Mouse (Mus musculus) embryonic facial prominence, embryonic 14.5 days (tissue): Measurements from ENCODE around the gene Hspb1. TPM values are rescaled to one million over a fixed set of nuclear protein-coding genes. Genes with fewer than 3 reads are reported as not detected.
A peak's percentile ranks its signal among the peaks of the same experiment; 100 is the strongest.

Experiments
- ATAC-seq: fragments of 200-750 bp; cut with Nextera tagmentation; 2 replicates; pipeline ENCODE4 v1.8.0; 2017; ENCODE audit warnings: low read depth, moderate number of reproducible peaks, moderate TSS enrichment
- DNase-seq: peaks from one replicate; pipeline ENCODE4 v3.0.0-alpha.2; 2015; ENCODE audit warnings: low spot score
- H3K27ac ChIP-seq: fragments of 300-500 bp; sonication (generic); replicated peaks from 2 replicates; pipeline ENCODE4 v1.5.1; 2014; ENCODE audit warnings: low read depth, mild to moderate bottlenecking, low read length, moderate library complexity
- H3K27me3 ChIP-seq: fragments of 300-500 bp; sonication (generic); replicated peaks from 2 replicates; pipeline ENCODE4 v1.6.1; 2014; ENCODE audit warnings: low read length; ENCODE audit not compliant: control insufficient read depth, insufficient read depth
- H3K36me3 ChIP-seq: fragments of 300-500 bp; sonication (generic); 2 replicates; pipeline ENCODE4 v1.6.1; 2014; ENCODE audit warnings: low read length, mixed read lengths; ENCODE audit not compliant: control insufficient read depth, insufficient read depth
- H3K4me1 ChIP-seq: fragments of 300-500 bp; sonication (generic); 2 replicates; pipeline ENCODE4 v1.6.1; 2014; ENCODE audit warnings: antibody characterized with exemption, low read length; ENCODE audit not compliant: control insufficient read depth, insufficient read depth
- H3K4me2 ChIP-seq: fragments of 300-500 bp; sonication (generic); 2 replicates; pipeline ENCODE4 v1.6.1; 2014; ENCODE audit warnings: low read depth, mild to moderate bottlenecking, low read length, moderate library complexity, mixed read lengths
- H3K4me3 ChIP-seq: fragments of 300-500 bp; sonication (generic); 2 replicates; pipeline ENCODE4 v1.5.1; 2014; ENCODE audit warnings: low read depth, mild to moderate bottlenecking, low read length
- H3K9ac ChIP-seq: fragments of 300-500 bp; sonication (generic); 2 replicates; pipeline ENCODE4 v1.6.1; 2014; ENCODE audit warnings: low read depth, mild to moderate bottlenecking, low read length, moderate library complexity, mixed read lengths
- H3K9me3 ChIP-seq: fragments of 300-500 bp; sonication (generic); 2 replicates; pipeline ENCODE4 v1.6.1; 2016; ENCODE audit warnings: low read length; ENCODE audit not compliant: control insufficient read depth
- WGBS: fragments of 180-500 bp; shearing (Covaris S2); extraction: QIAGEN DNeasy Blood & Tissue Kit; methylation state at CpG from one replicate; pipeline ENCODE4 v1.1.7; 2014; 5-methylcytosine and 5-hydroxymethylcytosine counted together
- polyA plus RNA-seq: library from polyadenylated mRNA; unstranded; fragments of >200 nt; fragmentation: Nextera tagmentation; extraction: Ambion mirVana; gene quantifications from 2 replicates; pipeline ENCODE4 v1.2.1, GENCODE M21; 2014

Hspb1 gene
- polyA plus RNA-seq, 1 experiment from 2014 or later = 522 TPM

- peaks cover 13% of the 10 kb centered on the region for H3K4me1 ChIP-seq
- H3K4me3 ChIP-seq = peak overlapping the region; percentile 91
- DNase-seq (no peak), ATAC-seq (peak; percentile 34)
- no peaks in the 10 kb centered on the region for H3K9me3 ChIP-seq
- 47% methylated on average over 7 of the region's 7 CpGs for WGBS
- peak overlapping the region; percentile 71 for H3K4me2 ChIP-seq
- peak overlapping the region; percentile 87 for H3K9ac ChIP-seq
- H3K27ac ChIP-seq = peak overlapping the region; percentile 92
- H3K27me3 ChIP-seq = no peaks in the 10 kb centered on the region
- peaks cover 18% of the 10 kb centered on the region for H3K36me3 ChIP-seq
Measured at GRCm38 (mm10) chr5:135935176-135935523, 47.4 kb downstream of the Hspb1 start.

- Histone ChIP-seq H3K27me3 (no peaks in the 10 kb centered on the region), H3K9ac (no peak overlapping the region), H3K4me1 (peaks cover 13% of the 10 kb centered on the region), H3K4me2 (no peak overlapping the region), H3K27ac (peak overlapping the region; percentile 92; the same call in 1 of the 2 replicates), H3K4me3 (no peak overlapping the region), H3K9me3 (no peaks in the 10 kb centered on the region), H3K36me3 (peaks cover 12% of the 10 kb centered on the region)
- no peak for ATAC-seq
- WGBS = 79% methylated on average over 6 of the region's 6 CpGs
- DNase-seq = no peak
Measured at GRCm38 (mm10) chr5:135935641-135936190, 48.0 kb downstream of the Hspb1 start.

Other genes with a start within 250 kb of the Hspb1 start
- gene Por, start 217.9 kb upstream of the Hspb1 start, polyA plus RNA-seq = 61.8 and 61.9 TPM in 2 replicates
- 36.7 and 42.2 TPM in 2 replicates for gene Tmem120a, start 143.5 kb upstream of the Hspb1 start, polyA plus RNA-seq
- gene Styxl1, start 109.5 kb upstream of the Hspb1 start, polyA plus RNA-seq = 0.54 and 0.90 TPM in 2 replicates
- gene Mdh2, start 109.4 kb upstream of the Hspb1 start, polyA plus RNA-seq = 481 and 483 TPM in 2 replicates
- 1.1 and 1.5 TPM in 2 replicates for gene Srrm3, start 81.0 kb upstream of the Hspb1 start, polyA plus RNA-seq
- gene Ywhag, start 46.7 kb downstream of the Hspb1 start, polyA plus RNA-seq = 97.4 and 101 TPM in 2 replicates
- 3.2 and 4.7 TPM in 2 replicates for gene Ssc4d, start 86.6 kb downstream of the Hspb1 start, polyA plus RNA-seq
- 0.58 and 0.77 TPM in 2 replicates for gene Zp3, start 92.2 kb downstream of the Hspb1 start, polyA plus RNA-seq
- gene Dtx2, start 106.9 kb downstream of the Hspb1 start, polyA plus RNA-seq = 25.2 and 25.7 TPM in 2 replicates
- gene Upk3b, start 150.6 kb downstream of the Hspb1 start, polyA plus RNA-seq = 0.50 and 1.4 TPM in 2 replicates
- 17.1 and 28.1 TPM in 2 replicates for gene Upk3bl, start 166.6 kb downstream of the Hspb1 start, polyA plus RNA-seq
- 11.4 and 13.8 TPM in 2 replicates for gene Rasa4, start 196.0 kb downstream of the Hspb1 start, polyA plus RNA-seq
- gene Polr2j, start 228.7 kb downstream of the Hspb1 start, polyA plus RNA-seq = 227 and 230 TPM in 2 replicates
- gene Lrwd1, start 248.2 kb downstream of the Hspb1 start, polyA plus RNA-seq = 29.7 and 32.0 TPM in 2 replicates
- 11.7 and 15.2 TPM in 2 replicates for gene Alkbh4, start 248.2 kb downstream of the Hspb1 start, polyA plus RNA-seq